Comparison of ENCODE assay signal across 34 mouse cellular contexts in genomic region chr2:7040940-7041339, GRCm38 (mm10).
"Had no signal": no experiment of that assay in that cellular context is flagged by ENCODE, and none has a peak within 500 bp of the region (broad histone marks: within the 10 kb centered on the region; RNA-seq: fewer than 3 reads in every experiment).

No protein-coding gene starts in this region.

- H3K4me2 ChIP-seq: heart, embryonic 11.5 days; heart, embryonic 12.5 days; heart, embryonic 13.5 days; heart, embryonic 15.5 days; hindbrain, embryonic 12.5 days; hindbrain, embryonic 13.5 days; hindbrain, embryonic 14.5 days; hindbrain, embryonic 15.5 days; intestine, embryonic 15.5 days; kidney, embryonic 15.5 days had no signal

- H3K4me1 ChIP-seq: heart, embryonic 10.5 days; heart, embryonic 13.5 days; intestine, embryonic 15.5 days; kidney, embryonic 15.5 days had no signal

- H3K27me3 ChIP-seq: heart, embryonic 12.5 days; heart, embryonic 13.5 days; heart, embryonic 15.5 days; hindbrain, embryonic 12.5 days; hindbrain, embryonic 13.5 days; hindbrain, embryonic 15.5 days; intestine, embryonic 15.5 days; kidney, embryonic 15.5 days had no signal

- H3K9me3 ChIP-seq: heart, embryonic 10.5 days; heart, embryonic 12.5 days; heart, embryonic 13.5 days; heart, embryonic 15.5 days; hindbrain, embryonic 10.5 days; hindbrain, embryonic 12.5 days; hindbrain, embryonic 13.5 days; hindbrain, embryonic 15.5 days; intestine, embryonic 15.5 days; kidney, embryonic 15.5 days had no signal

- DNase-seq: heart, postnatal 10 days; heart, postnatal 14 days; heart, postnatal 36 days; heart, postnatal 4 days; kidney, adult 11 months; kidney, adult 2 months; kidney, adult 8-10 months; kidney, adult 9 months; kidney, postnatal 10 days; kidney, postnatal 14 days; kidney, postnatal 25 days; kidney, postnatal 36 days; kidney, postnatal 4 days; layer of hippocampus, adult 9-11 months; layer of hippocampus, postnatal 36 days had no signal

- H3K9ac ChIP-seq: heart, embryonic 12.5 days; heart, embryonic 13.5 days; heart, embryonic 15.5 days; hindbrain, embryonic 12.5 days; hindbrain, embryonic 13.5 days; hindbrain, embryonic 14.5 days; hindbrain, embryonic 15.5 days; intestine, embryonic 15.5 days; kidney, embryonic 15.5 days had no signal

- H3K27ac ChIP-seq: heart, embryonic 10.5 days; heart, embryonic 13.5 days; heart, embryonic 15.5 days; hindbrain, embryonic 10.5 days; hindbrain, embryonic 12.5 days; hindbrain, embryonic 13.5 days; hindbrain, embryonic 14.5 days; hindbrain, embryonic 15.5 days; hindbrain, postnatal 0 days; intestine, embryonic 15.5 days; kidney, embryonic 15.5 days; kidney, postnatal 0 days; layer of hippocampus, adult 2 months; left cerebral cortex, adult 2 months had no signal

- H3K4me3 ChIP-seq: heart, embryonic 10.5 days; heart, embryonic 12.5 days; heart, embryonic 13.5 days; heart, embryonic 15.5 days; hindbrain, embryonic 10.5 days; hindbrain, embryonic 12.5 days; hindbrain, embryonic 13.5 days; hindbrain, embryonic 15.5 days; intestine, embryonic 15.5 days; kidney, embryonic 15.5 days; layer of hippocampus, adult 2 months; left cerebral cortex, adult 2 months had no signal

- H3K36me3 ChIP-seq: heart, embryonic 10.5 days; heart, embryonic 12.5 days; heart, embryonic 13.5 days; heart, embryonic 15.5 days; hindbrain, embryonic 10.5 days; hindbrain, embryonic 12.5 days; hindbrain, embryonic 13.5 days; hindbrain, embryonic 15.5 days; intestine, embryonic 15.5 days; kidney, embryonic 15.5 days had no signal

- ATAC-seq: hindbrain, embryonic 16.5 days; hindbrain, postnatal 0 days; intestine, embryonic 15.5 days; intestine, embryonic 16.5 days; intestine, postnatal 0 days had no signal
